Mouse (Mus musculus) stomach, postnatal 0 days (tissue): ENCODE results near the gene Zfp36l1. TPM values are rescaled to one million over a fixed set of nuclear protein-coding genes. Genes with fewer than 3 reads are reported as not detected.

Experiments used
- ATAC-seq: fragments of 200-750 bp; cut with Nextera tagmentation; 2 replicates; pipeline ENCODE4 v1.8.0; 2017; ENCODE audit not compliant: low FRiP score, low TSS enrichment
- DNase-seq: peaks from one replicate; pipeline ENCODE4 v3.0.0-alpha.2; 2016; ENCODE audit warnings: low spot score
- H3K27ac ChIP-seq: fragments of 300-500 bp; sonication (generic); replicated peaks from 2 replicates; pipeline ENCODE4 v1.5.1; 2014; ENCODE audit warnings: mild to moderate bottlenecking, control low read depth
- H3K27me3 ChIP-seq: fragments of 300-500 bp; sonication (generic); 2 replicates; pipeline ENCODE4 v1.6.1; 2014; ENCODE audit warnings: low read length; ENCODE audit not compliant: control insufficient read depth, insufficient read depth
- H3K36me3 ChIP-seq: fragments of 300-500 bp; sonication (generic); 2 replicates; pipeline ENCODE4 v1.6.1; 2014; ENCODE audit warnings: low read length, mixed read lengths; ENCODE audit not compliant: control insufficient read depth, insufficient read depth
- H3K4me1 ChIP-seq: fragments of 300-500 bp; sonication (generic); replicated peaks from 2 replicates; pipeline ENCODE4 v1.6.1; 2014; ENCODE audit warnings: antibody characterized with exemption; ENCODE audit not compliant: control insufficient read depth, insufficient read depth
- H3K4me2 ChIP-seq: fragments of 300-500 bp; sonication (generic); replicated peaks from 2 replicates; pipeline ENCODE4 v1.6.1; 2014; ENCODE audit warnings: low read depth, mild to moderate bottlenecking, control low read depth, moderate library complexity
- H3K4me3 ChIP-seq: fragments of 300-500 bp; sonication (generic); 2 replicates; pipeline ENCODE4 v1.5.1; 2014; ENCODE audit warnings: low read depth, low read length, control low read depth
- H3K9ac ChIP-seq: fragments of 300-500 bp; sonication (generic); 2 replicates; pipeline ENCODE4 v1.6.1; 2014; ENCODE audit warnings: mild to moderate bottlenecking, low read length, control low read depth, mixed read lengths
- H3K9me3 ChIP-seq: fragments of 300-500 bp; sonication (generic); 2 replicates; pipeline ENCODE4 v1.6.1; 2016; ENCODE audit warnings: low read length; ENCODE audit not compliant: control insufficient read depth
- CTCF ChIP-seq: IDR thresholded peaks from 2 replicates; pipeline ENCODE4 v1.5.1; 2016; ENCODE audit warnings: antibody characterized with exemption, low read depth, mild to moderate bottlenecking, moderate library complexity
- EP300 ChIP-seq: optimal IDR thresholded peaks from 2 replicates; pipeline ENCODE3; 2016; ENCODE audit warnings: antibody characterized with exemption
- WGBS: fragments of 180-500 bp; shearing (Covaris S2); extraction: QIAGEN DNeasy Blood & Tissue Kit; methylation state at CpG from one replicate; pipeline ENCODE4 v1.1.7; 2014; 5-methylcytosine and 5-hydroxymethylcytosine counted together
- polyA plus RNA-seq: library from polyadenylated mRNA; unstranded; fragments of >200 nt; fragmentation: Nextera tagmentation; extraction: Ambion mirVana; gene quantifications from 2 replicates; pipeline ENCODE4 v1.2.1, GENCODE M21; 2015

Zfp36l1 gene
- polyA plus RNA-seq, 1 experiment from 2014 or later: 90.8 TPM

DNA sequence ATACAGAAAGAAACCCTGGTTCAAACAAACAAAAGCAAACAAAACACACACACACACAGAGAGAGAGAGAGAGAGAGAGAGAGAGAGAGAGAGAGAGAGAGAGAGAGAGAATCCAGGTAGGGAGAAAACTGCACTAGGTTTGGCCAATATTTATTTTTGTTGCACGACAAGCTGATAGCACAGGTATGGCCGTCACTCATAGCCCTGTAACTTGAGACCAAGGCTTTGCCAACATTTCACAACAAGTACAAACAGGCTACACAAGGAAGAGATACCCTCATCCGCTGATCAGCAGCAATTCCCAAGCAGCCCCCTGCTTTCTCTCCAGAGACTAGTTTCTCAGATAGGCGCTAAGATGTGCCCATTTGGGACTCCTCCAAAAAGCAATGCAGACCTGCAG is 9.7 kb downstream of the Zfp36l1 start:
- WGBS: 34% methylated on average over 4 of the region's 4 CpGs
- TF ChIP-seq CTCF (no peak), EP300 (no peak)
- Histone ChIP-seq H3K9ac (peak overlapping the region; percentile 31; the same call in 1 of the 2 replicates), H3K4me2 (no peak overlapping the region; the same call in 1 of the 2 replicates), H3K4me1 (peaks cover 2% of the 10 kb centered on the region; the same call in 1 of the 2 replicates), H3K36me3 (0 out of 2 replicates have a peak, but pooled peaks cover 6% of the 10 kb centered on the region), H3K4me3 (no peak overlapping the region), H3K27ac (peak overlapping the region; percentile 91), H3K9me3 (no peaks in the 10 kb centered on the region), H3K27me3 (no peaks in the 10 kb centered on the region)
- peak; percentile 81 for ATAC-seq
- no peak for DNase-seq

DNA sequence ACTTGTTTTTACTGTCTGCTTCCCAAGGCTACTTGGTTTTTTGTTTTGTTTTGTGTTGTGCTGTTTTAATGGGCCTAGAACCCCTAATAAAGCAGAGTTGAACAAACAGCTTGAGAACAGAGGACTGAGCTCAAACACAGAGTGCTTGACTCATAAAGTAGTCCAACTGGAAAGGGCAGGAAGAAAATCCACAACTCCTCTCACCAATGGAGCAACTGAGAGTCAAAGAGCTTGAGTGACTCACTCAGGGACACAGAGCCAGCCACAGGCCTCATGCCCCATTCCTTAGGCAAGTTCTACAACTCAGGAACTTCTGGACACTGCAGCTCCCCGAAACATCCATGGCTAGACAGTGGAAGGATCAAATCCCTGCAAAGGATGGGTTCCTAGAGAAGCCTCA is 14.0 kb downstream of the Zfp36l1 start:
- peak; percentile 74 for TF ChIP-seq EP300
- no peak for TF ChIP-seq CTCF
- no peak overlapping the region for H3K4me2 ChIP-seq
- no peaks in the 10 kb centered on the region for H3K36me3 ChIP-seq
- no peak overlapping the region for H3K9ac ChIP-seq
- peaks cover 2% of the 10 kb centered on the region; the same call in 1 of the 2 replicates for H3K4me1 ChIP-seq
- H3K27ac ChIP-seq: peak overlapping the region; percentile 77
- no peaks in the 10 kb centered on the region for H3K9me3 ChIP-seq
- DNase-seq (peak; percentile 53), ATAC-seq (peak; percentile 57)
- WGBS: 68% methylated on average over 1 of the region's 1 CpGs
- H3K27me3 ChIP-seq: no peaks in the 10 kb centered on the region
- no peak overlapping the region for H3K4me3 ChIP-seq

DNA sequence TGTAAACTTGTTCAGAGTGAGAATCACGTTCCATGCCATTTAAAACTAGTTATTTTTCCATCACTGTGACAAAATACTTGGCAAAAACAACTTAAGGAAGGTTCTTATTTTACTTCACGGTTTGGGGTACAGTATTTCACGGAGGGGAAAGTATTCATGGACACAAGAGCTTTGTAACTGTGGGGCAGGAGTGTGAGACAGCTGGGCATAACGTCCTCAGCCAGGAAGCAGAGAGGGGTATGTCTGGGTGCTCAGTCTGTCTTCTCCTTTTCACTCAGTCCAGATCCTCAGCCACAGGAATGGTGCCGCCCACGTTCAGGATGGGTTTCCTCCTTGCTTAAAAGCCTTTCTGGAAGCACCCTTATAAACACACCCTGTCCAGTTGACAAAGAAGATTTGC is 16.1 kb downstream of the Zfp36l1 start:
- no peak for ATAC-seq
- 69% methylated on average over 6 of the region's 6 CpGs for WGBS

DNA sequence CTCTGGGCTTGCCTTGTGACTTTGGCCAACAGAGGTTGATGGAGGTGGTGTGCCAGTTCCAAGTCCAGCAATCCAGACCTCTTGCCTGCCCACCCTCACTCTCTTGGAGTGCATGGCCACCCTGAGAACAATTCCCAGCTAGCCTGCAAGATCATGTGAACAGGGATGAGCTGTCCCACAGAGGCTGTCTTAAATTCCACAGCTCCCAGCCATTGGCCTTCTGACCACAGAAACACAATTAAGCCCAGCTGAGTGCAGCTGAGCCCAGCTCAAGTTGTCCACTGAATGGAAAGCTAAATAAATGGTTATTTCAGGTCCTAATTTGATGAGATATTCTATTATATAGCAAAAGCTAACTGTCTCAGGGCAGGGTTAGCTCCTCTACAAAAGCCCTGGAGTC is 20.0 kb downstream of the Zfp36l1 start:
- no peak for DNase-seq
- Histone ChIP-seq H3K4me3 (no peak overlapping the region), H3K4me1 (no peaks in the 10 kb centered on the region), H3K9me3 (no peaks in the 10 kb centered on the region), H3K4me2 (no peak overlapping the region), H3K9ac (no peak overlapping the region), H3K36me3 (no peaks in the 10 kb centered on the region), H3K27ac (no peak overlapping the region), H3K27me3 (no peaks in the 10 kb centered on the region)
- no peak for ATAC-seq
- TF ChIP-seq EP300: no peak
- TF ChIP-seq CTCF: no peak

More for the DNA sequence above, 16.1 kb downstream of the Zfp36l1 start:
- no peak for DNase-seq
- Histone ChIP-seq H3K9ac (no peak overlapping the region), H3K27me3 (no peaks in the 10 kb centered on the region), H3K4me3 (no peak overlapping the region), H3K4me1 (peaks cover 2% of the 10 kb centered on the region; the same call in 1 of the 2 replicates), H3K27ac (no peak overlapping the region), H3K9me3 (no peaks in the 10 kb centered on the region), H3K36me3 (no peaks in the 10 kb centered on the region), H3K4me2 (no peak overlapping the region)
- no peak for TF ChIP-seq EP300
- no peak for TF ChIP-seq CTCF

DNA sequence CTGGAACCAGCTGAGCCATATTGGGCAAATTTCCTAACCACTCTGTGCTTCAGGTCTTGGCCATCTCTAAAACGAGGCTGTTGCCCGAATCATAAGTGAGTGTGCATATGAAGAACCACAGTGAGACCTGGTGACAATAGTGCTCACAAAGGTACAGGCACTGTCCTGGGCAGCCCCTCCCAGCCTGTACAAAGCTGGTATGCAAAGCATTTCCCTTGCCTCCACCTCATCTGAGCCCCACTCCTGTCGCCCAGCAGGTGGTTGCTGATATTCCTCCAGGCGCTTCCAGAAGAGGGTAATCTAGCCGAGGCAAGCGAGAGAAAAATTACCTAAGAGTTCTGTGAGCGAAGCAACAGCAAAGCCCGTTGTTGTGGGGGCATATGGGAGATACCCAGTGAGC is 21.7 kb downstream of the Zfp36l1 start:
- Histone ChIP-seq H3K27me3 (no peaks in the 10 kb centered on the region), H3K36me3 (no peaks in the 10 kb centered on the region), H3K4me1 (no peaks in the 10 kb centered on the region), H3K4me3 (no peak overlapping the region), H3K4me2 (no peak overlapping the region), H3K27ac (0 out of 2 replicates have a peak overlapping the region, but pooled peaks have one; percentile 4), H3K9me3 (no peaks in the 10 kb centered on the region), H3K9ac (0 out of 2 replicates have a peak overlapping the region, but pooled peaks have one; percentile 13)
- ATAC-seq (no peak), DNase-seq (no peak)
- 32% methylated on average over 8 of the region's 8 CpGs for WGBS
- TF ChIP-seq EP300 (no peak), CTCF (no peak)

DNA sequence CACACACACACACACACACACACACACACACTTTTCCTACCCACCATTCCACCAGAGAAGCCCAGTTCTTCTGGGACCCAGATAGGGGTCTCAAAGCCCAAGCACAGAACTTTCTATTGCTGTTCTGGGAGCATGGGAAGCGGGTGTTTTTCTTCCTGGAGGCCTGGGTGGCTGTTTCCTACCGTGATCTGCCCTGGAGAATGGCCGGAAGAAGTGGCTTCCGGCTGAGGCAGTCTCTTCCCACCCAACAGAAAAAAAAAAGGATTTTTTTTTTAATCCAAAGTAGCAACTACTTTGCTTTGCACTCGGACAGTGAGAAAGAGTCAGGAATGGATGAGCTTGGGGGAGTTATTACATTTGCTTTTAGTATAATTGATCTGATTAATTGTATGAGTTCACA is 22.3 kb downstream of the Zfp36l1 start:
- no peaks in the 10 kb centered on the region for H3K27me3 ChIP-seq
- no peak overlapping the region for H3K4me3 ChIP-seq
- H3K9ac ChIP-seq: no peak overlapping the region
- TF ChIP-seq EP300: no peak
- TF ChIP-seq CTCF: no peak
- WGBS: 67% methylated on average over 5 of the region's 5 CpGs
- H3K27ac ChIP-seq: 0 out of 2 replicates have a peak overlapping the region, but pooled peaks have one; percentile 13
- H3K9me3 ChIP-seq: no peaks in the 10 kb centered on the region
- DNase-seq (no peak), ATAC-seq (no peak)
- no peaks in the 10 kb centered on the region for H3K4me1 ChIP-seq
- no peaks in the 10 kb centered on the region for H3K36me3 ChIP-seq
- no peak overlapping the region for H3K4me2 ChIP-seq
